Mouse (Mus musculus): Measurements from ENCODE around the gene Ybey.

DNA sequence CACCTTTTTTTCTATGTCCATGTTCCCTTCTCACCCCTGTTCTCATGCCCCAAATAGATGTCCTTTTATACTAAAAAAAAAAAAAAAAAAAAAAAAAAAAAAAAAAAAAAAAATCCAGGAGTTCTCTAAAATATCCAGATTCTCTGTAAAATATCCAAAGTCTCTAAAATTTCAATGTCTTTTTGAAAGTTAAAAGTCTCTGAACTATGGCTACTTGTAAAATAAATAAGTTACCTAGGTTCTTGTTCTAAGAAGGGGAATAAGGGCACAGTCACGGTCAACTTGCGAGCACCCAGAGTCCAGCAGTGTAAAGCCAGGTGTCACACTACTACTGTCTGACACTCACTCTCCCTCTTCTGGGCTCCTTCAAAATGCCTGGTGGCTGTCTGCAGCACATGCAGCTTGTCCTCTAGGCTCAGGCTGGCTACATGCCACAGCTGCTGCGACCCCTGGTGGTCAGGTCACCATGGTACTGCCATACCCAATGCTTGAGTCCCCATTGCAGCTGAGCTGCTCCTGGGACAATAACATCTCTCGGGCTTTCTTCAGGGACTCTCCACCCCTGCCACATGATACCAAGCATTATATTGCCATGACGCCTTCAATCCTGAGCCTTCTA lies 44.2 kb upstream of the Ybey start:
- TF ChIP-seq CTCF (IDR thresholded peaks at IDR 0.05; ENCODE audit: low read depth, low read length) (peak; percentile 92), POLR2A (IDR thresholded peaks at IDR 0.05; ENCODE audit: extremely low read depth, insufficient read depth, low read length) (no peak)

Data from liver, adult 2 months (tissue).